Mouse (Mus musculus) embryonic facial prominence, embryonic 10.5 days (tissue): ENCODE measurements around the gene Rbbp8nl. TPM values are rescaled to one million over a fixed set of nuclear protein-coding genes. Genes with fewer than 3 reads are reported as not detected.

Source experiments
- DNase-seq: peaks from one replicate; pipeline ENCODE4 v3.0.0-alpha.2; 2017; ENCODE audit warnings: low spot score
- H3K27ac ChIP-seq: fragments of 300-500 bp; sonication (generic); replicated peaks from 2 replicates; pipeline ENCODE4 v1.5.1; 2016; ENCODE audit warnings: mild to moderate bottlenecking
- H3K27me3 ChIP-seq: fragments of 300-500 bp; sonication (generic); replicated peaks from 2 replicates; pipeline ENCODE4 v1.6.1; 2016; ENCODE audit warnings: low read depth, mild to moderate bottlenecking; ENCODE audit not compliant: poor library complexity, severe bottlenecking
- H3K36me3 ChIP-seq: fragments of 300-500 bp; sonication (generic); replicated peaks from 2 replicates; pipeline ENCODE4 v1.6.1; 2016; ENCODE audit warnings: mild to moderate bottlenecking, moderate library complexity
- H3K4me1 ChIP-seq: fragments of 300-500 bp; sonication (generic); 2 replicates; pipeline ENCODE4 v1.6.1; 2016
- H3K4me3 ChIP-seq: fragments of 300-500 bp; sonication (generic); 2 replicates; pipeline ENCODE4 v1.5.1; 2016; ENCODE audit warnings: mild to moderate bottlenecking, moderate library complexity
- H3K9me3 ChIP-seq: fragments of 300-500 bp; sonication (generic); 2 replicates; pipeline ENCODE4 v1.6.1; 2016; ENCODE audit warnings: mild to moderate bottlenecking
- WGBS: fragments of 180-500 bp; shearing (Covaris S2); methylation state at CpG from one replicate; pipeline ENCODE4 v1.1.7; 2016; 5-methylcytosine and 5-hydroxymethylcytosine counted together
- polyA plus RNA-seq: library from polyadenylated mRNA; unstranded; fragments of >200 nt; fragmentation: Nextera tagmentation; extraction: Ambion mirVana; gene quantifications from 2 replicates; pipeline ENCODE4 v1.2.1, GENCODE M21; 2016

The Rbbp8nl gene
- polyA plus RNA-seq, 1 experiment from 2014 or later = 0.92 TPM

- DNase-seq = no peak
- Histone ChIP-seq H3K27ac (no peak overlapping the region), H3K27me3 (peaks cover 21% of the 10 kb centered on the region), H3K9me3 (no peaks in the 10 kb centered on the region), H3K36me3 (no peaks in the 10 kb centered on the region), H3K4me1 (peaks cover 42% of the 10 kb centered on the region), H3K4me3 (no peak overlapping the region)
- WGBS = 49% methylated on average over 8 of the region's 8 CpGs
Observed at GRCm38 (mm10) chr2:180276851-180277259, 12.8 kb downstream of the Rbbp8nl start.

GRCm38 (mm10) chr2:180276385-180276784 is 13.3 kb downstream of the Rbbp8nl start:
- H3K4me1 ChIP-seq = peaks cover 47% of the 10 kb centered on the region
- no peaks in the 10 kb centered on the region for H3K9me3 ChIP-seq
- peaks cover 21% of the 10 kb centered on the region for H3K27me3 ChIP-seq
- H3K27ac ChIP-seq = no peak overlapping the region
- H3K4me3 ChIP-seq = no peak overlapping the region
- no peak for DNase-seq
- WGBS = 48% methylated on average over 4 of the region's 4 CpGs
- peaks cover 3% of the 10 kb centered on the region; the same call in 1 of the 2 replicates for H3K36me3 ChIP-seq

- under 1% methylated on average over 8 of the region's 8 CpGs for WGBS
- no peak overlapping the region for H3K27ac ChIP-seq
- H3K36me3 ChIP-seq = peaks cover 9% of the 10 kb centered on the region; the same call in 1 of the 2 replicates
- H3K9me3 ChIP-seq = no peaks in the 10 kb centered on the region
- peaks cover 21% of the 10 kb centered on the region for H3K27me3 ChIP-seq
- peak; percentile 91 for DNase-seq
- H3K4me1 ChIP-seq = peaks cover 52% of the 10 kb centered on the region
- no peak overlapping the region for H3K4me3 ChIP-seq
Observed at GRCm38 (mm10) chr2:180275836-180276235, 13.8 kb downstream of the Rbbp8nl start.

- H3K4me1 ChIP-seq = peaks cover 47% of the 10 kb centered on the region
- no peaks in the 10 kb centered on the region for H3K9me3 ChIP-seq
Observed at GRCm38 (mm10) chr2:180274523-180274922, 15.2 kb downstream of the Rbbp8nl start.

GRCm38 (mm10) chr2:180273394-180274244 is 16.1 kb downstream of the Rbbp8nl start, which contains the start of gene Cables2:
Cables2 (minus strand) TSS chr2:180273496.
- peak; percentile 97 for DNase-seq
- Histone ChIP-seq H3K27me3 (peaks cover 21% of the 10 kb centered on the region), H3K4me1 (peaks cover 47% of the 10 kb centered on the region), H3K36me3 (peaks cover 30% of the 10 kb centered on the region), H3K9me3 (no peaks in the 10 kb centered on the region), H3K4me3 (peak within 1 kb of the TSS; percentile 85), H3K27ac (peak within 1 kb of the TSS; percentile 94)
- whole genome bisulfite sequencing = 8% methylated on average over 68 of the region's 68 CpGs

More at GRCm38 (mm10) chr2:180274523-180274922, 15.2 kb downstream of the Rbbp8nl start:
- DNase-seq = no peak
- H3K27ac ChIP-seq = no peak overlapping the region
- H3K36me3 ChIP-seq = peaks cover 22% of the 10 kb centered on the region
- WGBS = 86% methylated on average over 2 of the region's 2 CpGs
- peaks cover 21% of the 10 kb centered on the region for H3K27me3 ChIP-seq
- no peak overlapping the region for H3K4me3 ChIP-seq

- under 1% methylated on average over 37 of the region's 37 CpGs for WGBS
- H3K27me3 ChIP-seq = peaks cover 16% of the 10 kb centered on the region
- H3K9me3 ChIP-seq = no peaks in the 10 kb centered on the region
- H3K27ac ChIP-seq = peak overlapping the region; percentile 94
- H3K4me3 ChIP-seq = peak overlapping the region; percentile 85
- no peak for DNase-seq
- peaks cover 38% of the 10 kb centered on the region for H3K36me3 ChIP-seq
- peaks cover 47% of the 10 kb centered on the region for H3K4me1 ChIP-seq
Observed at GRCm38 (mm10) chr2:180272884-180273321, 16.8 kb downstream of the Rbbp8nl start.

- H3K36me3 ChIP-seq = peaks cover 48% of the 10 kb centered on the region
- 71% methylated on average over 5 of the region's 5 CpGs for WGBS
- H3K4me1 ChIP-seq = peaks cover 44% of the 10 kb centered on the region
- H3K27me3 ChIP-seq = peaks cover 12% of the 10 kb centered on the region
- no peak overlapping the region for H3K27ac ChIP-seq
- no peaks in the 10 kb centered on the region for H3K9me3 ChIP-seq
- peak overlapping the region; percentile 85 for H3K4me3 ChIP-seq
- DNase-seq = no peak
Observed at GRCm38 (mm10) chr2:180271804-180272395, 17.8 kb downstream of the Rbbp8nl start.

- H3K36me3 ChIP-seq = peaks cover 58% of the 10 kb centered on the region
- no peak overlapping the region for H3K4me3 ChIP-seq
- WGBS = 81% methylated on average over 7 of the region's 7 CpGs
- peaks cover 11% of the 10 kb centered on the region for H3K27me3 ChIP-seq
- H3K4me1 ChIP-seq = peaks cover 32% of the 10 kb centered on the region
- no peak overlapping the region for H3K27ac ChIP-seq
- no peak for DNase-seq
- H3K9me3 ChIP-seq = no peaks in the 10 kb centered on the region
Observed at GRCm38 (mm10) chr2:180270537-180271255, 19.0 kb downstream of the Rbbp8nl start.

- Histone ChIP-seq H3K4me3 (no peak overlapping the region), H3K27me3 (peaks cover 6% of the 10 kb centered on the region), H3K4me1 (peaks cover 32% of the 10 kb centered on the region), H3K36me3 (peaks cover 64% of the 10 kb centered on the region), H3K9me3 (no peaks in the 10 kb centered on the region), H3K27ac (no peak overlapping the region)
- no peak for DNase-seq
- WGBS = 94% methylated on average over 10 of the region's 10 CpGs
Observed at GRCm38 (mm10) chr2:180269329-180269728, 20.4 kb downstream of the Rbbp8nl start.

GRCm38 (mm10) chr2:180267955-180268354 is 21.7 kb downstream of the Rbbp8nl start:
- WGBS = 72% methylated on average over 2 of the region's 2 CpGs
- DNase-seq = no peak
- Histone ChIP-seq H3K4me1 (peaks cover 25% of the 10 kb centered on the region), H3K9me3 (no peaks in the 10 kb centered on the region), H3K27ac (no peak overlapping the region), H3K27me3 (no peaks in the 10 kb centered on the region), H3K4me3 (no peak overlapping the region), H3K36me3 (peaks cover 78% of the 10 kb centered on the region)

- no peak overlapping the region for H3K4me3 ChIP-seq
- DNase-seq = no peak
- no peaks in the 10 kb centered on the region for H3K9me3 ChIP-seq
- 87% methylated on average over 10 of the region's 10 CpGs for WGBS
- H3K27ac ChIP-seq = no peak overlapping the region
- H3K27me3 ChIP-seq = no peaks in the 10 kb centered on the region
- H3K36me3 ChIP-seq = peaks cover 91% of the 10 kb centered on the region
- H3K4me1 ChIP-seq = peaks cover 14% of the 10 kb centered on the region
Observed at GRCm38 (mm10) chr2:180262891-180263290, 26.8 kb downstream of the Rbbp8nl start.

GRCm38 (mm10) chr2:180262441-180262840 is 27.2 kb downstream of the Rbbp8nl start:
- WGBS = 76% methylated on average over 3 of the region's 3 CpGs
- no peak overlapping the region for H3K4me3 ChIP-seq
- H3K9me3 ChIP-seq = no peaks in the 10 kb centered on the region
- H3K27me3 ChIP-seq = no peaks in the 10 kb centered on the region
- no peak for DNase-seq
- no peak overlapping the region for H3K27ac ChIP-seq
- peaks cover 14% of the 10 kb centered on the region for H3K4me1 ChIP-seq
- peaks cover 87% of the 10 kb centered on the region for H3K36me3 ChIP-seq
